Mouse (Mus musculus): ENCODE results near the gene Garem2. TPM values are rescaled to one million over a fixed set of nuclear protein-coding genes. Genes with fewer than 3 reads are reported as not detected.
A peak's percentile ranks its signal among the peaks of the same experiment; 100 is the strongest.

The Garem2 gene
- total and polyA plus RNA-seq, 2 experiments, result not detected

GRCm38 (mm10) chr5:30120106-30120505 lies 15.1 kb downstream of the Garem2 start:
- no peak overlapping the region for H3K4me3 ChIP-seq (ENCODE audit: insufficient read depth, low read depth, low read length)
- H3K79me2 ChIP-seq (ENCODE audit: control insufficient read depth, insufficient read depth, low read length), result no peaks in the 10 kb centered on the region
- H3K36me3 ChIP-seq (ENCODE audit: control insufficient read depth, insufficient read depth, low read length), result peaks cover 54% of the 10 kb centered on the region
- peak; percentile 74 for DNase-seq (ENCODE audit: extremely low read depth, low read depth, low spot score)
- no peak overlapping the region for H3K27ac ChIP-seq (replicated peaks; ENCODE audit: insufficient read depth, low read depth, low read length)
- TF ChIP-seq CTCF (IDR thresholded peaks at IDR 0.05; ENCODE audit: low read depth, low read length), result no peak
- no peak for TF ChIP-seq POLR2A (IDR thresholded peaks at IDR 0.05; ENCODE audit: extremely low read depth, insufficient read depth, low read length)
- no peaks in the 10 kb centered on the region for H3K4me1 ChIP-seq (ENCODE audit: control insufficient read depth, insufficient read depth, low read length)
- H3K27me3 ChIP-seq (ENCODE audit: control insufficient read depth, insufficient read depth, low read length), result no peaks in the 10 kb centered on the region
- H3K9ac ChIP-seq (ENCODE audit: low read depth, low read length), result no peak overlapping the region
- 67% methylated on average over 7 of the region's 7 CpGs for WGBS

GRCm38 (mm10) chr5:30122481-30122880 lies 17.5 kb downstream of the Garem2 start:
- Histone ChIP-seq H3K27me3 (ENCODE audit: control insufficient read depth, insufficient read depth, low read length) (no peaks in the 10 kb centered on the region), H3K4me1 (ENCODE audit: control insufficient read depth, insufficient read depth, low read length) (no peaks in the 10 kb centered on the region), H3K36me3 (ENCODE audit: control insufficient read depth, insufficient read depth, low read length) (peaks cover 69% of the 10 kb centered on the region), H3K9ac (ENCODE audit: low read depth, low read length) (no peak overlapping the region), H3K4me3 (ENCODE audit: insufficient read depth, low read depth, low read length) (no peak overlapping the region), H3K27ac (replicated peaks; ENCODE audit: insufficient read depth, low read depth, low read length) (no peak overlapping the region), H3K79me2 (ENCODE audit: control insufficient read depth, insufficient read depth, low read length) (no peaks in the 10 kb centered on the region)
- DNase-seq (ENCODE audit: extremely low read depth, low read depth, low spot score), result no peak
- TF ChIP-seq POLR2A (IDR thresholded peaks at IDR 0.05; ENCODE audit: extremely low read depth, insufficient read depth, low read length), result no peak
- no peak for TF ChIP-seq CTCF (IDR thresholded peaks at IDR 0.05; ENCODE audit: low read depth, low read length)
- 91% methylated on average over 6 of the region's 6 CpGs for WGBS

GRCm38 (mm10) chr5:30125587-30125986 lies 20.6 kb downstream of the Garem2 start:
- 58% methylated on average over 5 of the region's 5 CpGs for WGBS
- TF ChIP-seq CTCF (IDR thresholded peaks at IDR 0.05; ENCODE audit: low read depth, low read length), result peak; percentile 78
- no peak for TF ChIP-seq POLR2A (IDR thresholded peaks at IDR 0.05; ENCODE audit: extremely low read depth, insufficient read depth, low read length)
- no peaks in the 10 kb centered on the region for H3K79me2 ChIP-seq (ENCODE audit: control insufficient read depth, insufficient read depth, low read length)
- H3K36me3 ChIP-seq (ENCODE audit: control insufficient read depth, insufficient read depth, low read length), result peaks cover 79% of the 10 kb centered on the region
- no peak overlapping the region for H3K27ac ChIP-seq (replicated peaks; ENCODE audit: insufficient read depth, low read depth, low read length)
- DNase-seq (ENCODE audit: extremely low read depth, low read depth, low spot score), result peak; percentile 50
- H3K9ac ChIP-seq (ENCODE audit: low read depth, low read length), result no peak overlapping the region
- no peaks in the 10 kb centered on the region for H3K27me3 ChIP-seq (ENCODE audit: control insufficient read depth, insufficient read depth, low read length)
- H3K4me3 ChIP-seq (ENCODE audit: insufficient read depth, low read depth, low read length), result no peak overlapping the region
- H3K4me1 ChIP-seq (ENCODE audit: control insufficient read depth, insufficient read depth, low read length), result no peaks in the 10 kb centered on the region

DNA sequence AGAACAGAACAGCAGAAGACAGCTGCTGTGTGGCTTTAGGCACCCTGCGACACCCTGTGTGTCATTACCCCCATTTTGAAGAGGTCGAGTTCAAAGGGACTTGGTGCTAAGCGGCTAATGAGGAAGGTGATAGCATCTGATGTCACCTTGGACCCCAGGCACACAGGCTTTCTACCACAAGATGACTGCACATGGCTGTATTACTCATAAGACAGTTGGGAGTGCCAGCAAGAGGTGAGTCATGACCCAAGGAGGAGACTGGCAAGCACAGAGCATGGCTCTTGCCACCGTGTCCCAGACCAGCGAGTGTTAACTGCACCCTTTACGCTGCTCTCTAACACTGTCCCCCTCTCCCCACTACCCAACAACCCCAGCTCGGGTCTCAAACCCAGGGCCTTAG lies 21.8 kb downstream of the Garem2 start:
- Histone ChIP-seq H3K36me3 (ENCODE audit: control insufficient read depth, insufficient read depth, low read length) (peaks cover 80% of the 10 kb centered on the region), H3K9ac (ENCODE audit: low read depth, low read length) (no peak overlapping the region), H3K27ac (replicated peaks; ENCODE audit: insufficient read depth, low read depth, low read length) (no peak overlapping the region), H3K4me1 (ENCODE audit: control insufficient read depth, insufficient read depth, low read length) (no peaks in the 10 kb centered on the region), H3K27me3 (ENCODE audit: control insufficient read depth, insufficient read depth, low read length) (no peaks in the 10 kb centered on the region), H3K4me3 (ENCODE audit: insufficient read depth, low read depth, low read length) (no peak overlapping the region), H3K79me2 (ENCODE audit: control insufficient read depth, insufficient read depth, low read length) (no peaks in the 10 kb centered on the region)
- WGBS, result 84% methylated on average over 7 of the region's 7 CpGs
- TF ChIP-seq POLR2A (IDR thresholded peaks at IDR 0.05; ENCODE audit: extremely low read depth, insufficient read depth, low read length), result no peak
- no peak for TF ChIP-seq CTCF (IDR thresholded peaks at IDR 0.05; ENCODE audit: low read depth, low read length)
- DNase-seq (ENCODE audit: extremely low read depth, low read depth, low spot score), result no peak

DNA sequence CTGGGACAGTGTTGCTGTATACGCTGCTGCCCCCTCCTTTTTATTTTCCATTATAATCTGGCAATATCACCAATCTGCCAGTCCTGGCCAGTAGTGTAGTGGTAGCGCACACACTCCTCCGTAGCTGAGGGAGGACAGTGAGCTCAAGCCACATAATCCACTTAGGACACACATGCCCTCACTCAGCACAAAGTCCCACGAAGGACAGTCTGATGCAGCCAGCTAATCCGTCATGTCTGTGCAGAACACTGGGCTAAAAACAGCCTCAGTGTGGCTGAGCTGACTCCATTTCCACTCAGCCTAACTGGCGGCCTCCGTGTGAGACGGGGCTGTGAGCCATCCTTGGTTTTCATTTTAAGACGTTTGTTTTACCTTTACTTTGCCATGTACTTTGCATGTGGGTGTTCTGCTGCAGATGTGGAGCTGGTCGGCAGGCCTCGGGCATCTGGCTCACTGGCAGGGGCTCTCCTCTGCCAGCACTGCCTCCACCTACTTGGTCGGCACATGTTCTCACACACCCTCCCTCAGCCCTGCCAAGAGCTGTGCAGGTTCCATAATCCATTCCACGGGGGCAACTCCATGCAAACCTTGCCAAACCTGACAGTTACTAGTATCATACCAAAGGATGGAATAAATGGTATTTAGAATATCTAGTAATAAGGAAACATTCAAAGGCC lies 23.1 kb downstream of the Garem2 start:
- H3K9ac ChIP-seq (ENCODE audit: low read depth, low read length), result no peak overlapping the region
- 82% methylated on average over 13 of the region's 13 CpGs for WGBS
- DNase-seq (ENCODE audit: extremely low read depth, low read depth, low spot score), result no peak
- no peak overlapping the region for H3K4me3 ChIP-seq (ENCODE audit: insufficient read depth, low read depth, low read length)
- TF ChIP-seq CTCF (IDR thresholded peaks at IDR 0.05; ENCODE audit: low read depth, low read length) (no peak), POLR2A (IDR thresholded peaks at IDR 0.05; ENCODE audit: extremely low read depth, insufficient read depth, low read length) (no peak)
- no peaks in the 10 kb centered on the region for H3K27me3 ChIP-seq (ENCODE audit: control insufficient read depth, insufficient read depth, low read length)
- no peak overlapping the region for H3K27ac ChIP-seq (replicated peaks; ENCODE audit: insufficient read depth, low read depth, low read length)
- peaks cover 77% of the 10 kb centered on the region for H3K36me3 ChIP-seq (ENCODE audit: control insufficient read depth, insufficient read depth, low read length)
- H3K4me1 ChIP-seq (ENCODE audit: control insufficient read depth, insufficient read depth, low read length), result no peaks in the 10 kb centered on the region
- H3K79me2 ChIP-seq (ENCODE audit: control insufficient read depth, insufficient read depth, low read length), result no peaks in the 10 kb centered on the region

DNA sequence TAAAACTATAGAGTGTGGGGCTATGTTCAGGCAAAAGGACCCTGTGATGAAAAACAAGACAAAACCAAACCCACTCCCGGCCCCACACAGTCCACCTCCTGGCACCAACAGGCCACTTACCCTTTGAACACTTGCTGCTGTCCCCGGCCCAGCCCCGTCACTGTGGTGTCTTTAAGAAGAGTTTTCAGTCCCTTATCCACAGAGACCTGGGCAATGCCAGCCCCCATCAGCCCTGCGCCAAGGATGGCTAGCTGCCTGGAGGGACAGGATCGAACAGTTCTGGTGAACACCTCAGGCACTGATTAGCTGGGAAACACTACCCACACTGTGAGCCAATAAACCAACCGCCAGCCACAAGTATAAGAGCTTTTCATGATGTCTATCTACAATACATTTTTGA lies 23.7 kb downstream of the Garem2 start:
- TF ChIP-seq POLR2A (IDR thresholded peaks at IDR 0.05; ENCODE audit: extremely low read depth, insufficient read depth, low read length), result no peak
- TF ChIP-seq CTCF (IDR thresholded peaks at IDR 0.05; ENCODE audit: low read depth, low read length), result no peak
- no peak for DNase-seq (ENCODE audit: extremely low read depth, low read depth, low spot score)
- Histone ChIP-seq H3K27ac (replicated peaks; ENCODE audit: insufficient read depth, low read depth, low read length) (no peak overlapping the region), H3K27me3 (ENCODE audit: control insufficient read depth, insufficient read depth, low read length) (no peaks in the 10 kb centered on the region), H3K4me3 (ENCODE audit: insufficient read depth, low read depth, low read length) (no peak overlapping the region), H3K4me1 (ENCODE audit: control insufficient read depth, insufficient read depth, low read length) (no peaks in the 10 kb centered on the region), H3K36me3 (ENCODE audit: control insufficient read depth, insufficient read depth, low read length) (peaks cover 77% of the 10 kb centered on the region), H3K9ac (ENCODE audit: low read depth, low read length) (no peak overlapping the region), H3K79me2 (ENCODE audit: control insufficient read depth, insufficient read depth, low read length) (no peaks in the 10 kb centered on the region)
- WGBS, result 78% methylated on average over 6 of the region's 6 CpGs
